Mouse (Mus musculus): Measurements from ENCODE around the gene Trim14. TPM values are rescaled to one million over a fixed set of nuclear protein-coding genes. Genes with fewer than 3 reads are reported as not detected.

Gene Trim14
- polyA plus RNA-seq, 1 experiment from 2014 or later = 1.7 TPM

GRCm38 (mm10) chr4:46452855-46453719 is 82.9 kb downstream of the Trim14 start:
- H3K36me3 ChIP-seq = 0 out of 2 replicates have a peak, but pooled peaks cover 4% of the 10 kb centered on the region
- peak overlapping the region; percentile 81 for H3K4me2 ChIP-seq (replicated peaks)
- H3K4me1 ChIP-seq = peaks cover 23% of the 10 kb centered on the region
- no peaks in the 10 kb centered on the region for H3K9me3 ChIP-seq (replicated peaks)
- H3K27me3 ChIP-seq = no peaks in the 10 kb centered on the region
- peak overlapping the region; percentile 94 for H3K4me3 ChIP-seq
- H3K27ac ChIP-seq = 0 out of 2 replicates have a peak overlapping the region, but pooled peaks have one; percentile 99
- WGBS = 40% methylated on average over 13 of the region's 13 CpGs
- peak overlapping the region; percentile 99 for H3K9ac ChIP-seq
- no peak for ATAC-seq (ENCODE audit: low FRiP score)

GRCm38 (mm10) chr4:46452481-46452850 is 83.5 kb downstream of the Trim14 start:
- H3K27ac ChIP-seq = peak overlapping the region; percentile 99
- 0 out of 2 replicates have a peak, but pooled peaks cover 4% of the 10 kb centered on the region for H3K36me3 ChIP-seq
- ATAC-seq (ENCODE audit: low FRiP score) = peak; percentile 13; the same call in 1 of the 2 replicates
- H3K4me2 ChIP-seq (replicated peaks) = peak overlapping the region; percentile 81
- no peaks in the 10 kb centered on the region for H3K9me3 ChIP-seq (replicated peaks)
- H3K4me1 ChIP-seq = peaks cover 23% of the 10 kb centered on the region
- no peaks in the 10 kb centered on the region for H3K27me3 ChIP-seq
- H3K9ac ChIP-seq = peak overlapping the region; percentile 99
- H3K4me3 ChIP-seq = peak overlapping the region; percentile 94
- WGBS = under 1% methylated on average over 19 of the region's 19 CpGs

- Histone ChIP-seq H3K27ac (peak overlapping the region; percentile 99), H3K27me3 (no peaks in the 10 kb centered on the region), H3K9me3 (replicated peaks) (no peaks in the 10 kb centered on the region), H3K9ac (peak overlapping the region; percentile 99), H3K4me2 (replicated peaks) (peak overlapping the region; percentile 81), H3K4me1 (peaks cover 23% of the 10 kb centered on the region), H3K4me3 (peak overlapping the region; percentile 94), H3K36me3 (0 out of 2 replicates have a peak, but pooled peaks cover under 1% of the 10 kb centered on the region)
- ATAC-seq (ENCODE audit: low FRiP score) = peak; percentile 51
- WGBS = under 1% methylated on average over 88 of the region's 111 CpGs
Observed at GRCm38 (mm10) chr4:46451758-46452480, 84.0 kb downstream of the Trim14 start.

GRCm38 (mm10) chr4:46451240-46451757 is 84.6 kb downstream of the Trim14 start:
- H3K9me3 ChIP-seq (replicated peaks) = no peaks in the 10 kb centered on the region
- H3K27me3 ChIP-seq = no peaks in the 10 kb centered on the region
- H3K4me3 ChIP-seq = peak overlapping the region; percentile 94
- peak; percentile 49 for ATAC-seq (ENCODE audit: low FRiP score)
- peak overlapping the region; percentile 81 for H3K4me2 ChIP-seq (replicated peaks)
- under 1% methylated on average over 57 of the region's 70 CpGs for WGBS
- H3K9ac ChIP-seq = peak overlapping the region; percentile 99
- no peaks in the 10 kb centered on the region for H3K36me3 ChIP-seq
- peak overlapping the region; percentile 99 for H3K27ac ChIP-seq
- peaks cover 23% of the 10 kb centered on the region for H3K4me1 ChIP-seq

- peaks cover 23% of the 10 kb centered on the region for H3K4me1 ChIP-seq
- peak within 1 kb of the TSS; percentile 81 for H3K4me2 ChIP-seq (replicated peaks)
- H3K36me3 ChIP-seq = no peaks in the 10 kb centered on the region
- H3K4me3 ChIP-seq = peak within 1 kb of the TSS; percentile 94
- H3K9me3 ChIP-seq (replicated peaks) = no peaks in the 10 kb centered on the region
- H3K9ac ChIP-seq = peak within 1 kb of the TSS; percentile 99
- peak within 1 kb of the TSS; percentile 99 for H3K27ac ChIP-seq
- ATAC-seq (ENCODE audit: low FRiP score) = peak; percentile 95
- under 1% methylated on average over 62 of the region's 66 CpGs for WGBS
- H3K27me3 ChIP-seq = no peaks in the 10 kb centered on the region
Observed at GRCm38 (mm10) chr4:46450519-46451131, 85.3 kb downstream of the Trim14 start, which contains the start of gene Anp32b. Gene Anp32b, plus strand, starts transcription at chr4:46450902.

- no peak for ATAC-seq (ENCODE audit: low FRiP score)
- peak overlapping the region; percentile 94 for H3K4me3 ChIP-seq
- H3K27ac ChIP-seq = peak overlapping the region; percentile 99; the same call in 1 of the 2 replicates
- H3K9ac ChIP-seq = peak overlapping the region; percentile 99; the same call in 1 of the 2 replicates
- H3K36me3 ChIP-seq = no peaks in the 10 kb centered on the region
- H3K4me1 ChIP-seq = peaks cover 21% of the 10 kb centered on the region
- H3K27me3 ChIP-seq = no peaks in the 10 kb centered on the region
- H3K9me3 ChIP-seq (replicated peaks) = no peaks in the 10 kb centered on the region
- 37% methylated on average over 7 of the region's 7 CpGs for WGBS
- peak overlapping the region; percentile 81 for H3K4me2 ChIP-seq (replicated peaks)
Observed at GRCm38 (mm10) chr4:46450020-46450518, 85.9 kb downstream of the Trim14 start.

- H3K9ac ChIP-seq = no peak overlapping the region
- H3K27me3 ChIP-seq = no peaks in the 10 kb centered on the region
- 48% methylated on average over 6 of the region's 6 CpGs for WGBS
- ATAC-seq (ENCODE audit: low FRiP score) = no peak
- H3K27ac ChIP-seq = no peak overlapping the region
- H3K4me3 ChIP-seq = no peak overlapping the region
- no peak overlapping the region for H3K4me2 ChIP-seq (replicated peaks)
- H3K9me3 ChIP-seq (replicated peaks) = no peaks in the 10 kb centered on the region
- peaks cover 14% of the 10 kb centered on the region for H3K4me1 ChIP-seq
- no peaks in the 10 kb centered on the region for H3K36me3 ChIP-seq
Observed at GRCm38 (mm10) chr4:46448886-46449285, 87.1 kb downstream of the Trim14 start.

GRCm38 (mm10) chr4:46447461-46447860 is 88.5 kb downstream of the Trim14 start:
- 53% methylated on average over 1 of the region's 1 CpGs for WGBS
- ATAC-seq (ENCODE audit: low FRiP score) = no peak
- H3K36me3 ChIP-seq = no peaks in the 10 kb centered on the region

GRCm38 (mm10) chr4:46445237-46445945 is 90.5 kb downstream of the Trim14 start:
- WGBS = 49% methylated on average over 9 of the region's 9 CpGs
- Histone ChIP-seq H3K4me1 (no peaks in the 10 kb centered on the region), H3K9ac (no peak overlapping the region), H3K4me2 (replicated peaks) (no peak overlapping the region), H3K4me3 (no peak overlapping the region), H3K27me3 (no peaks in the 10 kb centered on the region), H3K9me3 (replicated peaks) (no peaks in the 10 kb centered on the region), H3K36me3 (no peaks in the 10 kb centered on the region), H3K27ac (no peak overlapping the region)
- no peak for ATAC-seq (ENCODE audit: low FRiP score)

More at GRCm38 (mm10) chr4:46447461-46447860, 88.5 kb downstream of the Trim14 start:
- no peak overlapping the region for H3K4me3 ChIP-seq
- no peak overlapping the region for H3K9ac ChIP-seq
- H3K27ac ChIP-seq = no peak overlapping the region
- H3K4me1 ChIP-seq = peaks cover 3% of the 10 kb centered on the region; the same call in 1 of the 2 replicates
- H3K9me3 ChIP-seq (replicated peaks) = no peaks in the 10 kb centered on the region
- H3K27me3 ChIP-seq = no peaks in the 10 kb centered on the region
- H3K4me2 ChIP-seq (replicated peaks) = no peak overlapping the region

Data from hindbrain, embryonic 12.5 days (tissue).